Mouse (Mus musculus): ENCODE results near the gene Ptgis. TPM values are rescaled to one million over a fixed set of nuclear protein-coding genes. Genes with fewer than 3 reads are reported as not detected.

Gene Ptgis
- 116 TPM for polyA plus RNA-seq (2012; fragmentation: generic; extraction: Trizol)

DNA sequence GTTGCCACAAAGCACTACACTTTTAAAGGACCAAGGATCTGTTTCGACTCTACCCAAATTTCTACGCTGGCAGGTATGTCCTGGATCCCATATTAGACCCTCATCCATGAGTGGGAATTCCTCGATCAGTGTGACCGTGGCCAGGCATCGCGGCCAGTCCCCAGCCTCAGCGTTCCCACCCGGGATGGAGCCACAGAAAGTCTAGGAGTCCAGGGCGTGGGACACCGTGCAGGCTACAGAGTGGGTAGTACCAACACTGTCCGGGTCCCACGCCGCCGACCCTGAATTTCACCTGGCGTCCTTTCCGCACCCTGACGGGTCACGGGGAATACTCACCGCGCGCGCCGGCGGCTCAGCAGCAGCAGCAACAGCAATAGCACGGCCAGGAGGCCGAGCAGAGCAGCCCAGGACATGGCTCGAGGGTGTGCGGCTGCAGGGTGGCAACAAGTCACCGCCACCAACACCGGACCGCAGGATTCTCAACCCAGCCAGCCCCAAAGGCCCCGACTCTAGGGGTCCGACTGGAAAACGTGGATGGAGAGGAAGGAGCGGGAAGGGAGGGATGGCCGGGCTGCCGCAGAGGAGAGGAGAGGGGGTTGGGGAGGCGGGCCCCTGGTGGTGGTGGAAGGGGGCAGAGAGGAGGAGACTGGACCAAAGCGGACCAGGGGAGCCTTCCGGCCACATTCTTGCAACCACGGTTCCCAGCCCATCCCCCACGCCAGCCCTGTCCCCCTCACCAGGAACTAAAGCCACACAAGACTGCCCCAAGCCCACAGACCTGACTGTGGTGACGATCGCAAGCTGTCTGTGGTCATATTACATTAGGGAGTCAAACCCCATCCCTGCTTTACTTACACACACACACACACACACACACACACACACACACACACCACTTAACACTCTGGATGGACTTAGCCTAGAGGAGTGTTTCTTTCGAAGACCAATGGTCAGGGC, at the start of gene Ptgis:
Gene Ptgis (minus strand): TSS at position 597 of the 957 bp plus-strand sequence.
- Histone ChIP-seq H3ac (ENCODE audit: control insufficient read depth, insufficient read length) (peak within 1 kb of the TSS; percentile 14), H3K79me2 (ENCODE audit: control insufficient read depth, insufficient read depth) (peaks cover 32% of the 10 kb centered on the region), H3K27me3 (ENCODE audit: control insufficient read depth, insufficient read depth, insufficient read length) (no peaks in the 10 kb centered on the region), H3K4me3 (peak within 1 kb of the TSS; percentile 46), H3K4me2 (ENCODE audit: low read depth) (peak within 1 kb of the TSS; percentile 58), H3K36me3 (ENCODE audit: control insufficient read depth, insufficient read depth) (no peaks in the 10 kb centered on the region)
- TF ChIP-seq CEBPB (IDR thresholded peaks at IDR 0.05; ENCODE audit: insufficient read depth, poor library complexity, severe bottlenecking) = no peak
- peak in 1 of 3 experiments; percentile 46 for TF ChIP-seq MYOG (IDR thresholded peaks at IDR 0.05; ENCODE audit: control insufficient read depth in 1 of 3, insufficient read depth in 1 of 3, insufficient read length in 2 of 3, low read depth in 2 of 3)
- no peak for TF ChIP-seq REST (IDR thresholded peaks at IDR 0.05; ENCODE audit: insufficient read depth, insufficient read length)
- peak in 1 of 3 experiments; percentile 19 for TF ChIP-seq MYOD1 (IDR thresholded peaks at IDR 0.05; ENCODE audit: control insufficient read depth in 1 of 3, insufficient read length in 2 of 3, low read depth in 2 of 3)
- TF ChIP-seq MAX (IDR thresholded peaks at IDR 0.05; ENCODE audit: low read depth) = no peak
- TF ChIP-seq POLR2A (IDR thresholded peaks at IDR 0.05; ENCODE audit: insufficient read length, low read depth) = peak; percentile 27
- TF ChIP-seq TCF12 (IDR thresholded peaks at IDR 0.05; ENCODE audit: insufficient read depth, poor library complexity, severe bottlenecking) = no peak
- no peak for TF ChIP-seq POLR2AphosphoS2 (IDR thresholded peaks at IDR 0.05; ENCODE audit: insufficient read length, low read depth)
- no peak for TF ChIP-seq TCF3 (IDR thresholded peaks at IDR 0.05; ENCODE audit: insufficient read length, low read depth)
- TF ChIP-seq E2F4 (IDR thresholded peaks at IDR 0.05; ENCODE audit: insufficient read depth) = no peak
- no peak for TF ChIP-seq USF1 (IDR thresholded peaks at IDR 0.05; ENCODE audit: low read depth)

- Histone ChIP-seq H3K4me3 (no peak overlapping the region), H3K79me2 (ENCODE audit: control insufficient read depth, insufficient read depth) (no peaks in the 10 kb centered on the region), H3K4me2 (ENCODE audit: low read depth) (no peak overlapping the region), H3K27me3 (ENCODE audit: control insufficient read depth, insufficient read depth, insufficient read length) (no peaks in the 10 kb centered on the region), H3K36me3 (ENCODE audit: control insufficient read depth, insufficient read depth) (no peaks in the 10 kb centered on the region), H3ac (ENCODE audit: control insufficient read depth, insufficient read length) (no peak overlapping the region)
- TF ChIP-seq REST (IDR thresholded peaks at IDR 0.05; ENCODE audit: insufficient read depth, insufficient read length) (no peak), E2F4 (IDR thresholded peaks at IDR 0.05; ENCODE audit: insufficient read depth) (no peak), POLR2A (IDR thresholded peaks at IDR 0.05; ENCODE audit: insufficient read length, low read depth) (no peak), TCF3 (IDR thresholded peaks at IDR 0.05; ENCODE audit: insufficient read length, low read depth) (no peak), MYOG (IDR thresholded peaks at IDR 0.05; ENCODE audit: control insufficient read depth in 1 of 3, insufficient read depth in 1 of 3, insufficient read length in 2 of 3, low read depth in 2 of 3) (no peak), TCF12 (IDR thresholded peaks at IDR 0.05; ENCODE audit: insufficient read depth, poor library complexity, severe bottlenecking) (no peak), SRF (IDR thresholded peaks at IDR 0.05; ENCODE audit: control insufficient read depth, insufficient read length, low read depth) (no peak), USF1 (IDR thresholded peaks at IDR 0.05; ENCODE audit: low read depth) (no peak), CEBPB (IDR thresholded peaks at IDR 0.05; ENCODE audit: insufficient read depth, poor library complexity, severe bottlenecking) (no peak), MAX (IDR thresholded peaks at IDR 0.05; ENCODE audit: low read depth) (no peak), POLR2AphosphoS2 (IDR thresholded peaks at IDR 0.05; ENCODE audit: insufficient read length, low read depth) (no peak), MYOD1 (IDR thresholded peaks at IDR 0.05; ENCODE audit: control insufficient read depth in 1 of 3, insufficient read length in 2 of 3, low read depth in 2 of 3) (no peak)
These were observed 41.1 kb upstream of the Ptgis start for GRCm38 (mm10) chr2:167281461-167281860.

GRCm38 (mm10) chr2:167280986-167281310, 40.5 kb upstream of the Ptgis start:
- Histone ChIP-seq H3K4me2 (ENCODE audit: low read depth) (peak overlapping the region; percentile 39), H3ac (ENCODE audit: control insufficient read depth, insufficient read length) (no peak overlapping the region), H3K79me2 (ENCODE audit: control insufficient read depth, insufficient read depth) (no peaks in the 10 kb centered on the region), H3K36me3 (ENCODE audit: control insufficient read depth, insufficient read depth) (no peaks in the 10 kb centered on the region), H3K27me3 (ENCODE audit: control insufficient read depth, insufficient read depth, insufficient read length) (no peaks in the 10 kb centered on the region), H3K4me3 (no peak overlapping the region)
- no peak for TF ChIP-seq POLR2A (IDR thresholded peaks at IDR 0.05; ENCODE audit: insufficient read length, low read depth)
- TF ChIP-seq MYOD1 (IDR thresholded peaks at IDR 0.05; ENCODE audit: control insufficient read depth in 1 of 3, insufficient read length in 2 of 3, low read depth in 2 of 3) = peak in 1 of 3 experiments; percentile 0

DNA sequence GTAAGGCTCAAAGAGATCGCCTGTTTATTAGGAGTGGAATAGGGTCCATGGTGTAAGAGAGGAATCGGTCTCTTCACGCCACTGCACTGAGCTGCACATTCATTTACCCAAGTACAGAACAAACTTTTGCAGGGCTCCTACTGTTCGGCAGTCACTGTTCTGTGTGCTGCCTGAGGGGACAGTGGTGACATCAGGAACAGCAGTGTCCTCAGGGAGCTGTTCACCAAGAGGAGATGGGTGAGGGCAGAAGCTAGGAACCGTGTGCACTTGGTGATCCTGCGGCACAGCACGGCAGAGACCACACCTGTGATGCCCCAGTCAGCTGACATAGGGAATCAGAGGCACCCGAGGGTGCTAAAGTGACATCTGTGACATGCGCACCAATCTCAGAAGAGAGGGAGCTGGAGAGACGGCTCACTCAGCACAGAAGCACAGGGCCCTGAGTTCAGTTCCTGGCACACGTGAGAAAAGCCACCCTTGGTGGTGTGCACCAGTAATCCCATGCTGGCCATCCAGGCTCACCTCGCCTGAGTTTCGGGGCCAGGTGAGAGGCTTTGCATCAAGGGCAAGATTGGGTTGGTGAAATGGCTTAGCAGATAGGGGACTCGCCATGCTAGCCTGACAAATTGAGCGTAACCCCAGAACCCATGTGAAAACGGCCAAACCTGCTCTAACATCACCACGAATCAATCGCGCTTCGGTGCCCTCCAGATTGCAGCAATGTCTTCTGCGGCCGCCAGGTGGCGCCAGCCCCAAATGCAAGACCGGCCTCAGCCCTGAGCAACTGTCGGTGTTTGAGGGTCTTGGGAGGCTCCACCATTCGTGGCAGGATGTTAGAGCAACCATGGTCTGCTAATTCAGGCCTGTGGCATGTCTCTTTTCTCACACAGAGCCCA, 39.9 kb upstream of the Ptgis start:
- no peaks in the 10 kb centered on the region for H3K27me3 ChIP-seq (ENCODE audit: control insufficient read depth, insufficient read depth, insufficient read length)
- no peaks in the 10 kb centered on the region for H3K36me3 ChIP-seq (ENCODE audit: control insufficient read depth, insufficient read depth)
- TF ChIP-seq MYOD1 (IDR thresholded peaks at IDR 0.05; ENCODE audit: control insufficient read depth in 1 of 3, insufficient read length in 2 of 3, low read depth in 2 of 3) (peak in 1 of 3 experiments; percentile 19), POLR2AphosphoS2 (IDR thresholded peaks at IDR 0.05; ENCODE audit: insufficient read length, low read depth) (no peak), MYOG (IDR thresholded peaks at IDR 0.05; ENCODE audit: control insufficient read depth in 1 of 3, insufficient read depth in 1 of 3, insufficient read length in 2 of 3, low read depth in 2 of 3) (peak in 1 of 3 experiments; percentile 9)
- no peak overlapping the region for H3K4me3 ChIP-seq
- no peak overlapping the region for H3ac ChIP-seq (ENCODE audit: control insufficient read depth, insufficient read length)
- no peaks in the 10 kb centered on the region for H3K79me2 ChIP-seq (ENCODE audit: control insufficient read depth, insufficient read depth)
- H3K4me2 ChIP-seq (ENCODE audit: low read depth) = peak overlapping the region; percentile 39

All from myocyte (in vitro differentiated cells).